In the genomic region with DNA sequence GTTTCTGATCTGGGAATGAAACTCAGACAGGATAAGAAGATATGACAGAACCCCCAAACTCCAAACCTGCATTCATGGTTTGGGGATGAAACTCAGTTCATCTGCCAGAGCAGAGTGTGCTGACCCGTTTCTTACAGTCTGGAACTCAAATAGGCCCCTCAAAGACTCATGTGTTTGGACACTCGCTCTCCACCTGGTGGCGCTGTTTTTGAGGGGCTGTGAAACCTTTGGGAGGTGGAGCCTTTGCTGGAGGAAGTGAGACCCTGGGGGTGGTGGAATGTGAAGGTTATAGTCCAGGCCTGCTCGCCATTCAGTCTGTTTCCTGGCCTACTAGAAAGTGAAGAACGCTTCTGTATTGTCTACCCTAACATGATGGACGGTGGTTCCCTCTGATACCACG, we compare ENCODE assay signal across 1 mouse cellular context.
TF ChIP-seq lines count a peak whose summit lies in the region.

No protein-coding gene starts in this region.

TF ChIP-seq in CH12.LX, 34 proteins besides CTCF, POLR2A, EP300 and RAD21 (continued from another document):
- TF ChIP-seq IRF4 (IDR thresholded peaks at IDR 0.05; ENCODE audit: low read depth, low read length) (no peak), NELFE (IDR thresholded peaks at IDR 0.05; ENCODE audit: low read depth, low read length) (no peak), MAFK (IDR thresholded peaks at IDR 0.05; ENCODE audit: insufficient replicate concordance, low read length) (no peak), KAT2A (IDR thresholded peaks at IDR 0.05; ENCODE audit: insufficient replicate concordance, low read length) (no peak), ZMIZ1 (IDR thresholded peaks at IDR 0.05; ENCODE audit: low read depth, low read length) (no peak), MAX (IDR thresholded peaks at IDR 0.05; ENCODE audit: low read length) (no peak), SIN3A (IDR thresholded peaks at IDR 0.05; ENCODE audit: low read length) (no peak), ZC3H11A (IDR thresholded peaks at IDR 0.05; ENCODE audit: low read depth, low read length) (no peak), ELF1 (IDR thresholded peaks at IDR 0.05; ENCODE audit: low read depth, low read length) (no peak), MXI1 (IDR thresholded peaks at IDR 0.05; ENCODE audit: low read depth, low read length) (no peak)
